Mouse (Mus musculus) midbrain, embryonic 15.5 days (tissue): ENCODE results near the gene Ttc28. TPM values are rescaled to one million over a fixed set of nuclear protein-coding genes. Genes with fewer than 3 reads are reported as not detected.

Experiments used
- ATAC-seq: fragments of 200-750 bp; cut with Nextera tagmentation; replicated peaks from 2 replicates; pipeline ENCODE4 v1.8.0; 2017; ENCODE audit warnings: moderate TSS enrichment
- H3K27ac ChIP-seq: fragments of 300-500 bp; sonication (generic); 2 replicates; pipeline ENCODE4 v1.5.1; 2015; ENCODE audit warnings: mild to moderate bottlenecking, inconsistent platforms
- H3K27me3 ChIP-seq: fragments of 300-500 bp; sonication (generic); replicated peaks from 2 replicates; pipeline ENCODE4 v1.6.1; 2015; ENCODE audit warnings: inconsistent platforms
- H3K36me3 ChIP-seq: fragments of 300-500 bp; sonication (generic); replicated peaks from 2 replicates; pipeline ENCODE4 v1.6.1; 2015; ENCODE audit warnings: inconsistent platforms
- H3K4me1 ChIP-seq: fragments of 300-500 bp; sonication (generic); 2 replicates; pipeline ENCODE4 v1.6.1; 2015; ENCODE audit warnings: inconsistent platforms
- H3K4me2 ChIP-seq: fragments of 300-500 bp; sonication (generic); 2 replicates; pipeline ENCODE4 v1.6.1; 2015; ENCODE audit warnings: inconsistent platforms, mild to moderate bottlenecking, moderate library complexity
- H3K4me3 ChIP-seq: fragments of 300-500 bp; sonication (generic); 2 replicates; pipeline ENCODE4 v1.5.1; 2015; ENCODE audit warnings: mild to moderate bottlenecking, inconsistent platforms
- H3K9ac ChIP-seq: fragments of 300-500 bp; sonication (generic); 2 replicates; pipeline ENCODE4 v1.6.1; 2015; ENCODE audit warnings: mild to moderate bottlenecking, inconsistent platforms
- H3K9me3 ChIP-seq: fragments of 300-500 bp; sonication (generic); 2 replicates; pipeline ENCODE4 v1.6.1; 2016; ENCODE audit warnings: inconsistent platforms
- WGBS: fragments of 180-500 bp; shearing (Covaris S2); methylation state at CpG from one replicate; pipeline ENCODE4 v1.1.7; 2015; ENCODE audit warnings: mixed read lengths; 5-methylcytosine and 5-hydroxymethylcytosine counted together
- polyA plus RNA-seq: library from polyadenylated mRNA; unstranded; fragments of >200 nt; fragmentation: Nextera tagmentation; extraction: Ambion mirVana; gene quantifications from 2 replicates; pipeline ENCODE4 v1.2.1, GENCODE M21; 2015

Ttc28 gene
- polyA plus RNA-seq, 1 experiment from 2014 or later, result 23.8 TPM

DNA sequence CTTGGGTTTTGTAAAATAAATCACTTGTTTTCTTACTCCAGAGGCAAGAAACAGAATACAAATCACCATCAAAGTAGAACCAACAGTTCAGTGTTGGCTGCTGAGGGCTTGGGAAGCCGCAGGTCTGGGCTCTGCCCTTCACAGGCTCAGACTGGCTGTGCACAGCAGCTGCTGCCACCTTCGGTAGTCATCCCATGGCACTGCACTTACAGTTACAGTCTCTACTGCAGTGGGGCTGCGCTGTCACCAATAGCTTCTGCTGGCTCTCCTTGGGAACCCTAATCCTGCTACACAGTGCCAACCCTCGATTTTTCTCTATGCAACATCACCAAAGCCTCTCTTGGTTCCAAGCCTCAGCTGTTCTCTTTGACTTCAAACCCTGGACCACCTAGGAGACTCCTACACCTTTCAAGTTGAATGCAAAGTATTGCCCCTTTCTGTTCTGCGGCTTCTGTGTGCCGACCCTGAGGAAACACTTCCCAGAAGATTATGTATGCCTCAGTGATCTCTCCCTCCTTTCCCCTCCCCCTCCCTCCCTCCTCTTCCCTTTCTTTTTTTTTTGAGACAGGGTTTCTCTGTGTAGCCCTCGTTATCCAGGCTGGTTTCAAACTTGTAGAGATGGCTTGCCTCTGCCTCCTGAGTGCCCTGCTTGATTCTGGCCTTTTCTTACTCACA is 17.6 kb downstream of the Ttc28 start:
- WGBS, result 12% methylated on average over 7 of the region's 7 CpGs
- Histone ChIP-seq H3K4me3 (no peak overlapping the region), H3K9ac (no peak overlapping the region), H3K27me3 (no peaks in the 10 kb centered on the region), H3K4me1 (no peaks in the 10 kb centered on the region), H3K36me3 (0 out of 2 replicates have a peak, but pooled peaks cover 13% of the 10 kb centered on the region), H3K27ac (no peak overlapping the region; the same call in 1 of the 2 replicates), H3K4me2 (no peak overlapping the region), H3K9me3 (no peaks in the 10 kb centered on the region)
- ATAC-seq, result no peak

DNA sequence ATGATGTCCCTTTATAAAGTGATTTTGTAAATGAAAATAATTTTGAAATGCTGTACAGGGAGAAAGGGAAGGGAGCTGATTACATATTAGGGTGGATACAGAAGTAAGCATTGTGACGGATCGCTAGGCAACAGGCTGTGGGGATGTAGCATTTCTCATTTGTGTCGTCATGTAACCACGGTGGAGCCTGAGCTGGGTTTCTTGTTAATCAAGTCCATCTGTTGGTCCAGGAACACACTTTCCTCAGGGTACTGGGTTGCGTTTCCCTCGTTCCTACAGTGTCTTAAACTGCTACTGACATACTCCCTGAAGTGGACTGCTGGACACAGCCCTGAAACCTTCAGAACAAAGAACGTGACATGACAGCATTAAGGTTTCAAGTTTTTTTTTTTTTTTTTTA is 18.6 kb downstream of the Ttc28 start:
- H3K9me3 ChIP-seq, result no peaks in the 10 kb centered on the region
- no peak overlapping the region for H3K4me3 ChIP-seq
- H3K27ac ChIP-seq, result no peak overlapping the region
- H3K36me3 ChIP-seq, result 0 out of 2 replicates have a peak, but pooled peaks cover 9% of the 10 kb centered on the region
- H3K4me2 ChIP-seq, result no peak overlapping the region
- no peaks in the 10 kb centered on the region for H3K4me1 ChIP-seq
- no peaks in the 10 kb centered on the region for H3K27me3 ChIP-seq
- no peak for ATAC-seq
- WGBS, result 45% methylated on average over 7 of the region's 7 CpGs
- H3K9ac ChIP-seq, result no peak overlapping the region

DNA sequence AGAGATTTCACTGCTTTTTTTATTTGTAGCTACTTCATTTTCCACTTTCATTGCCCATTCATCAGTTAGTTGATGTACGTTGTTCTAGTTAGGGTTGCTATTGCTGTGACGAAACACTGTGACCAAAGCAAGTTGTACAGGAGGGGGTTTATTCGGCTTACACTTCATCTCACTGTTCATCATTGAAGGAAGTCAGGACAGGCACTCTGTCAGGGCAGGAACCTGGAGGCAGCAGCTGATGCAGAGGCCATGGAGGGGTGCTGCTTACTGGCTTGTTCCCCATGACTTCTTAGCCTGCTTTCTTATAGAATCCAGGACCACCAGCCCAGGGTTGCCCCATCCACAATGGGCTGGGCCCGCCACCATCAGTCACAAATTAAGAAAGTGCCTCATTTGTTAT is 19.2 kb downstream of the Ttc28 start:
- no peak overlapping the region for H3K4me3 ChIP-seq
- no peak overlapping the region for H3K27ac ChIP-seq
- H3K27me3 ChIP-seq, result no peaks in the 10 kb centered on the region
- no peaks in the 10 kb centered on the region for H3K9me3 ChIP-seq
- H3K9ac ChIP-seq, result no peak overlapping the region
- WGBS, result 87% methylated on average over 4 of the region's 4 CpGs
- H3K4me1 ChIP-seq, result no peaks in the 10 kb centered on the region
- no peak overlapping the region for H3K4me2 ChIP-seq
- 0 out of 2 replicates have a peak, but pooled peaks cover 5% of the 10 kb centered on the region for H3K36me3 ChIP-seq
- no peak for ATAC-seq

DNA sequence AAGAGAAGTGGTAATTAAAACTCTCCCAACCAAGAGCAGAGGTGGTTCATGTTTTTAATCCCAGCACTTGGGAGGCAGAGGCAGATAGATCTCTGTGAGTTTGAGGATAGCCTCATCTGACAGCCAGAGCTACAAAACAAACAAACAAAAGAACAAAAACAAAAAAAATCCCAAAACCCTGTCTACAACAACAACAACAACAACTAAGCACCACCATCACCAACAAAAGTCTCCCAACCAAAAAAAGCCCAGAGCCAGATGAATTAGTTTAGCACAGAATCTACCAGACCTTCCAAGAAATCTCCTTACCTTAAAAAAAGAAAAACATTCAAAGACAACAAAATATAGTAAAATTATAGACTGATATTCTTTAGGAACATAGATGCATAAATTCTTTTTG is 20.7 kb downstream of the Ttc28 start:
- no peaks in the 10 kb centered on the region for H3K36me3 ChIP-seq
- no peak overlapping the region for H3K9ac ChIP-seq
- ATAC-seq, result no peak
- H3K27me3 ChIP-seq, result no peaks in the 10 kb centered on the region
- H3K4me1 ChIP-seq, result no peaks in the 10 kb centered on the region
- no peak overlapping the region for H3K4me3 ChIP-seq
- no peaks in the 10 kb centered on the region for H3K9me3 ChIP-seq
- no peak overlapping the region for H3K27ac ChIP-seq
- no peak overlapping the region for H3K4me2 ChIP-seq

DNA sequence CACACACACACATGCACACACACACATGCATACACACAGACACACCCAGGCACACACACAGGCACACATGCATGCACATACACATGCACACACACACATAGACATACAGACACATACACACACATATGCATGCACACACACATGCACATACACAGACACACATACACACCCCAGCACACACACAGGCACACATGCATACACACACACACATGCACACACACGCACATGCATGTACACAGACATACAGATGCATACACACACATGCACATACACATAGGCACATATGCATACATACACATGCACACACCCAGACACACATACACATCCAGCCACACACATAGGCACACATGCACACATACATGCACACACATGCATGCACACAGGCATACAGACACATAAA is 27.1 kb downstream of the Ttc28 start:
- Histone ChIP-seq H3K4me3 (no peak overlapping the region), H3K9ac (no peak overlapping the region), H3K4me2 (no peak overlapping the region), H3K27me3 (no peaks in the 10 kb centered on the region), H3K36me3 (no peaks in the 10 kb centered on the region), H3K9me3 (no peaks in the 10 kb centered on the region), H3K4me1 (no peaks in the 10 kb centered on the region), H3K27ac (no peak overlapping the region)
- ATAC-seq, result no peak
- WGBS, result 97% methylated on average over 1 of the region's 1 CpGs

DNA sequence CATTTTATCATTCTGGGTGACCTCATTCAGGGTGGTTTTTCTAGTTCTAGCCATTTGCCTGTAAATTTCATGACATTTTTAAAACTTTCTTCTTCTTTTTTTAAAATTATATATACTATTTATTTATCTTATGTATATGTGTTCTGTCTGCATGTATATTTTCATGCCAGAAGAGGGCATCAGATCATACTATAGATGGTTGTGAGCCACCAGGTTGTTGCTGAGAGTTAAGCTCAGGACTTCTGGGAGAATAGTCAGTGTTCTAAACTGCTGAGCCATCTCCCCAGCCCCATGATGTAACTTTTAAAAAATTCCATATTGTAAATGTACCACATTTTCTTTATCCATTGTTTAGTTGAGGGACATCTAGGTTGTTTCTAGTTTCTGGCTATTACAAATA is 29.3 kb downstream of the Ttc28 start:
- H3K27me3 ChIP-seq, result no peaks in the 10 kb centered on the region
- no peak overlapping the region for H3K4me2 ChIP-seq
- H3K27ac ChIP-seq, result no peak overlapping the region
- H3K9me3 ChIP-seq, result no peaks in the 10 kb centered on the region
- H3K4me3 ChIP-seq, result no peak overlapping the region
- H3K9ac ChIP-seq, result no peak overlapping the region
- no peaks in the 10 kb centered on the region for H3K36me3 ChIP-seq
- H3K4me1 ChIP-seq, result no peaks in the 10 kb centered on the region
- ATAC-seq, result no peak

DNA sequence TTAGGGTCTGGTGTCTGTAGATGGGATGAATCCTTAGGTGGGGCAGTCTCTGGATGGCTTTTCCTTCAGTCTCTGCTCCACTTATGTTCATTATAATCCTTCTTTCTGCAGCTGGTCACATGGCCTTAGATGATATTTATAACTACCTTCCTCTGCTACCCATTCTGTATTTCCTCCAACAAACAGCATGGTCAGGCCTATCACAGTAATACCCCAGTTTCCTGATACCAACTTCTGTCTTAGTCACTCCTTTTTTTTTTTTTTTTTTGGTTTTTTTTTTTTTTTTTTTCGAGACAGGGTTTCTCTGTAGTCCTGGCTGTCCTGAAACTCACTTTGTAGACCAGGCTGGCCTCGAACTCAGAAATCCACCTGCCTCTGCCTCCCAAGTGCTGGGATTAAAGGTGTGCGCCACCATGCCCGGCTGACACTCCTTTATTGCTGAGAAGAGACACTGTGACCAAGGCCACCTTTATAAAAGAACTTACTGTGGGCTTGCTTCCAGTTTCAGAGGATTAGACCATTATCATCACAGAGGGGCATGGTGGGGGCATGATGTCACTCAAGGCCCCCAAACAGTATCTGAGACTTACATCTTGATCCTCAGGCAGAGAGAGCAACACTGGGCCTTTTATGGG is 30.5 kb downstream of the Ttc28 start:
- no peaks in the 10 kb centered on the region for H3K27me3 ChIP-seq
- no peak overlapping the region for H3K9ac ChIP-seq
- no peaks in the 10 kb centered on the region for H3K4me1 ChIP-seq
- no peaks in the 10 kb centered on the region for H3K9me3 ChIP-seq
- WGBS, result 90% methylated on average over 4 of the region's 4 CpGs
- H3K4me2 ChIP-seq, result no peak overlapping the region
- H3K36me3 ChIP-seq, result no peaks in the 10 kb centered on the region
- H3K4me3 ChIP-seq, result no peak overlapping the region
- no peak overlapping the region for H3K27ac ChIP-seq
- ATAC-seq, result no peak

DNA sequence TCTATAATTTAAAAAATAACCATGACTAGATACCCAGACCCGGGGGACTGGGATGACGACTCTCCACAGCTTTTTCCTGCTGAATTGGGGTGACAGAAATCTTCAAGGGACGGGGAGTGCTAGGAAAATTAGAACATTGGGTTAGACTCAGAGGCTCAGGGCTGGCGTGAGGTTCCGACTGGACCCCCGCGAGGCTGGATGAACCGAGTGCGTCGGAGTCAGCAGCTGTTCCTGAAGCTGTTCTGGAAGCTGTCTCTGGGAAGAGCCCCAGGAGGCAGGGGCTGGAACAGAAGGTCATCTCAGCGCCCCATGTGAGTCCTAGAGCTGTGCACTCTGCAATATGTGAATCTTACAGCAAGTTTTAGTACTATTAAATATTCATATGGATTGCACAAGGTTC is 35.3 kb downstream of the Ttc28 start:
- H3K9ac ChIP-seq, result no peak overlapping the region
- no peak for ATAC-seq
- H3K4me1 ChIP-seq, result no peaks in the 10 kb centered on the region
- H3K27me3 ChIP-seq, result no peaks in the 10 kb centered on the region
- no peak overlapping the region for H3K4me3 ChIP-seq
- H3K9me3 ChIP-seq, result no peaks in the 10 kb centered on the region
- no peak overlapping the region for H3K4me2 ChIP-seq
- H3K36me3 ChIP-seq, result no peaks in the 10 kb centered on the region
- H3K27ac ChIP-seq, result no peak overlapping the region
- WGBS, result 83% methylated on average over 11 of the region's 11 CpGs

DNA sequence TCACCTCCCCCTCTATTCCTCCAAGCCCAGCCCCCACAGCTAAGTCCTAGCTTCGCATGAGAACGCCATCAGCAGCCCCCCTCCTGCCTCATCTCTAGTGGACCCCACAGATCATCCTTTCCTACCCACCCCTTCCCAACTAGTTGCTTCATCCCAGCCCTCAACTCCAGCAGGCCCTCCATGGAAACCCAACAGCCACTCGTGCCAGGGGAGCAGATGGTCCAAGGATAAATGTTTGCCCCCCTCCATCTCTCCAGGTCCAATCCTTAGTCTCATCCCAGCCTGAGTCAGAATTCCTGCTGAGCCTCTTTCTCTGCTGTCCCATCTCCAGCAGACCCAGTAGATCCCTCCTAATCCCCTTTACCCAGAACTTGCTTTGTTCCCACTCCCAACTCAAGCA is 36.6 kb downstream of the Ttc28 start:
- H3K4me2 ChIP-seq, result no peak overlapping the region
- no peaks in the 10 kb centered on the region for H3K9me3 ChIP-seq
- no peaks in the 10 kb centered on the region for H3K27me3 ChIP-seq
- no peak overlapping the region for H3K9ac ChIP-seq
- H3K36me3 ChIP-seq, result no peaks in the 10 kb centered on the region
- no peak overlapping the region for H3K4me3 ChIP-seq
- H3K4me1 ChIP-seq, result no peaks in the 10 kb centered on the region
- no peak overlapping the region for H3K27ac ChIP-seq
- ATAC-seq, result no peak
- 75% methylated on average over 3 of the region's 3 CpGs for WGBS

DNA sequence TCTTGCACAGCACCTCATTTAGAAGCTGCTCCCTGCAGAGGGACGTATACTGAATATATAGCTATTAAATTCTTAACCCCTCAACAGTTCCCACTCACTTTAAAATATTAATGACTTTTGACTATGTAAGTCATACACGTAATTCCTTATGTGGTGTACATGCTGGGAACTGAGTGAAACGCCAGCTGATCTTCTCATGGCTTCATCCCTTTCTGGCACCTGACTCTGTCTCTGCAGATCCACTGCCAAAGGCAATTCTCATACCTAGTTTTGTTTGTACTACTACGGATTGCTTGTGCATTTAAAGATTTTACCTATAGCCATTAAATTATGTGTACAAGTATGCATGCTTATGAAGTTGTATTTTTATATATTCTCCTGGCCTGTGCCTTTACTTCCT is 39.9 kb downstream of the Ttc28 start:
- Histone ChIP-seq H3K4me1 (no peaks in the 10 kb centered on the region), H3K36me3 (no peaks in the 10 kb centered on the region), H3K4me3 (no peak overlapping the region), H3K27ac (no peak overlapping the region), H3K27me3 (no peaks in the 10 kb centered on the region), H3K4me2 (no peak overlapping the region), H3K9ac (no peak overlapping the region), H3K9me3 (no peaks in the 10 kb centered on the region)
- 65% methylated on average over 4 of the region's 4 CpGs for WGBS
- ATAC-seq, result no peak

DNA sequence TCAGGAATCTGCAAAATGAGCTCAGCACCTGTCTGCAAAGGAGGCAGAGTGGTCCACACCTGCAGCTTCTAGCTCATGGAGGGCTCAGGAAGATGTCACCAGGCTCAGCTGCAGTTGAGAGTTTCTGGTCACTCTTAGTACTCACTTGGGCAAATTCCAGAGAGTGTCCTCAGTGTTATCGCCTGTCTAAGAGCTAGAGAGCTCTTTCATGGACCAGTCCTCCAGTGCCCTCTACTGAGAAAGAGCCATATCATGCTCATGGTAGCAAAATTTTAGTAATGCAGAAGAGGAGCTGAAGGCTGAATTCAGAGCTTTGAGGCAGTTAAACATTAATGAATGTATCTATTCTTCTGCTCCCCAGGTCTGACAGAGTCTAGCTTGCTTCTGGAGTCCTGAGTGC is 43.7 kb downstream of the Ttc28 start:
- 16% methylated on average over 1 of the region's 1 CpGs for WGBS
- no peaks in the 10 kb centered on the region for H3K27me3 ChIP-seq
- no peak overlapping the region for H3K27ac ChIP-seq
- no peak overlapping the region for H3K4me2 ChIP-seq
- H3K9ac ChIP-seq, result no peak overlapping the region
- ATAC-seq, result no peak
- H3K4me1 ChIP-seq, result no peaks in the 10 kb centered on the region
- no peak overlapping the region for H3K4me3 ChIP-seq
- H3K36me3 ChIP-seq, result no peaks in the 10 kb centered on the region
- H3K9me3 ChIP-seq, result no peaks in the 10 kb centered on the region

DNA sequence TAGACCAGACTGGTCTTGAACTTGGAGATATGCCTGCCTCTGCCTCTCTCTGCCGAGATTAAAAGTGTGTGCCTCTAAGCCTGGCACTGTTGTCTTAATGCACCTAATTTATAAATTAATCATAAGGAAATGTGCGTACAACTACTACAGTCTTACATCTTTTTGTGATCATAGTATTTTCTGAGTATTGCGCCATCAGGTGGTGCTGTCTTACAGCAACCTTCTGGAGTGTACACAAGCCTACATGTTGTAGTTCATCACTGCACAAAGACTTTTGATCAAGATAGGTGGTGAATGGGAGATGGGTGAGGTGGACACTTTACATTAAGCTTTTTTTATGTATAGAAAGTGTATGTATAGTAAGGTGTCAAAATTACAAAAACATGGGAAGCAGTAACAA is 45.0 kb downstream of the Ttc28 start:
- no peaks in the 10 kb centered on the region for H3K9me3 ChIP-seq
- H3K4me2 ChIP-seq, result no peak overlapping the region
- 88% methylated on average over 3 of the region's 3 CpGs for WGBS
- H3K27ac ChIP-seq, result no peak overlapping the region
- no peaks in the 10 kb centered on the region for H3K36me3 ChIP-seq
- H3K4me1 ChIP-seq, result no peaks in the 10 kb centered on the region
- no peak overlapping the region for H3K4me3 ChIP-seq
- H3K27me3 ChIP-seq, result no peaks in the 10 kb centered on the region
- no peak overlapping the region for H3K9ac ChIP-seq
- ATAC-seq, result no peak

DNA sequence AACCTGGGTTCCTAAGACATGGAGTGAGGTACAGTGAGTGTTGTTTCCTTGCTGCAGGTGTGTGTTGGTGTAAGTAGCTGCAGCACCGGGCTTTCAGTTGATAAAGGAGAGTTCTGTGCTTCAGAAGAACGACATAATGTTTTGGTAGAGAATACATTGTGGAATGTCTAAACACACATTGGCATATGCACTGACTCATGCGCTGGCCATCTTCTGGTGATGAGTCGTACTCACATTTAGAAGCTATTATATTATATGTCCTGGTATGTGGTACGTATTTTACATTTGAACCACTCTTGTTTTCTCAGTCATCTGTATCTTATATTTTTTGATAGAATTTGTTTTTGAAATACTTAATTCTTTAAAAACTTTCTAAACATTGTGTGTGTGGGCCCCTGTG is 46.2 kb downstream of the Ttc28 start:
- Histone ChIP-seq H3K4me3 (no peak overlapping the region), H3K27me3 (no peaks in the 10 kb centered on the region), H3K9ac (no peak overlapping the region), H3K4me1 (no peaks in the 10 kb centered on the region), H3K9me3 (no peaks in the 10 kb centered on the region), H3K36me3 (no peaks in the 10 kb centered on the region), H3K4me2 (no peak overlapping the region), H3K27ac (no peak overlapping the region)
- 93% methylated on average over 5 of the region's 5 CpGs for WGBS
- no peak for ATAC-seq
